Mouse (Mus musculus) embryonic facial prominence, embryonic 15.5 days (tissue): ENCODE measurements around the gene Tvp23a. TPM values are rescaled to one million over a fixed set of nuclear protein-coding genes. Genes with fewer than 3 reads are reported as not detected.

Experiments
- ATAC-seq: fragments of 200-750 bp; cut with Nextera tagmentation; 2 replicates; pipeline ENCODE4 v1.8.0; 2017; ENCODE audit warnings: low read depth, moderate TSS enrichment; ENCODE audit not compliant: insufficient number of reproducible peaks, low FRiP score, low TSS enrichment
- H3K27ac ChIP-seq: fragments of 300-500 bp; sonication (generic); replicated peaks from 2 replicates; pipeline ENCODE4 v1.5.1; 2015; ENCODE audit warnings: mild to moderate bottlenecking, inconsistent platforms
- H3K27me3 ChIP-seq: fragments of 300-500 bp; sonication (generic); 2 replicates; pipeline ENCODE4 v1.6.1; 2015; ENCODE audit warnings: inconsistent platforms
- H3K36me3 ChIP-seq: fragments of 300-500 bp; sonication (generic); 2 replicates; pipeline ENCODE4 v1.6.1; 2015; ENCODE audit warnings: mild to moderate bottlenecking, inconsistent platforms
- H3K4me1 ChIP-seq: fragments of 300-500 bp; sonication (generic); 2 replicates; pipeline ENCODE4 v1.6.1; 2015; ENCODE audit warnings: inconsistent platforms
- H3K4me2 ChIP-seq: fragments of 300-500 bp; sonication (generic); replicated peaks from 2 replicates; pipeline ENCODE4 v1.6.1; 2015; ENCODE audit warnings: mild to moderate bottlenecking, inconsistent platforms
- H3K4me3 ChIP-seq: fragments of 300-500 bp; sonication (generic); replicated peaks from 2 replicates; pipeline ENCODE4 v1.5.1; 2015; ENCODE audit warnings: mild to moderate bottlenecking, inconsistent platforms
- H3K9ac ChIP-seq: fragments of 300-500 bp; sonication (generic); 2 replicates; pipeline ENCODE4 v1.6.1; 2015; ENCODE audit warnings: inconsistent platforms
- H3K9me3 ChIP-seq: fragments of 300-500 bp; sonication (generic); replicated peaks from 2 replicates; pipeline ENCODE4 v1.6.1; 2016; ENCODE audit warnings: inconsistent platforms
- WGBS: fragments of 180-500 bp; shearing (Covaris S2); methylation state at CpG from one replicate; pipeline ENCODE4 v1.1.7; 2015; 5-methylcytosine and 5-hydroxymethylcytosine counted together
- polyA plus RNA-seq: library from polyadenylated mRNA; unstranded; fragments of >200 nt; fragmentation: Nextera tagmentation; extraction: Ambion mirVana; gene quantifications from 2 replicates; pipeline ENCODE4 v1.2.1, GENCODE M21; 2015

Tvp23a gene
- polyA plus RNA-seq, 1 experiment from 2014 or later = 17.5 TPM

DNA sequence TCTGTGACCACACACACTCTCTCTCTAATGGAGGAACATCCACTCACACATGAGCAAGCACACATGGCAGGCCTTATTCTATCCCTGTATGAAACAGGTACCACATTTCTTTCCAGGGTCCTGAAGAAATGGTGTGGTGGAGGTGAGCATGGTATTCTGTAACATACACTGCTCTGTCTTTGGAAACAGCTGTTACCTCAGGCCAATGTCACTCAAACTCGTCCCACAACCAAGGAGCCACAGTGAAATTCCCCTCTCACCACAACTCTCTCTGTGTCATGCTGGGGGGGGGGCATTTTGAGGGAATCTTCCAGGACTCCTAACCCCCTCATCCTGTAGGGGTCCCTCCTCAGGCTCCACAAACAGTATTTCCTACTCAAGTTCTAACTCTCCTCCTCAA is 15.3 kb downstream of the Tvp23a start:
- Histone ChIP-seq H3K36me3 (0 out of 2 replicates have a peak, but pooled peaks cover 4% of the 10 kb centered on the region), H3K4me3 (no peak overlapping the region), H3K9ac (no peak overlapping the region), H3K4me1 (no peaks in the 10 kb centered on the region), H3K9me3 (no peaks in the 10 kb centered on the region), H3K4me2 (no peak overlapping the region), H3K27me3 (no peaks in the 10 kb centered on the region), H3K27ac (no peak overlapping the region)
- no peak for ATAC-seq
- 54% methylated on average over 1 of the region's 1 CpGs for WGBS

DNA sequence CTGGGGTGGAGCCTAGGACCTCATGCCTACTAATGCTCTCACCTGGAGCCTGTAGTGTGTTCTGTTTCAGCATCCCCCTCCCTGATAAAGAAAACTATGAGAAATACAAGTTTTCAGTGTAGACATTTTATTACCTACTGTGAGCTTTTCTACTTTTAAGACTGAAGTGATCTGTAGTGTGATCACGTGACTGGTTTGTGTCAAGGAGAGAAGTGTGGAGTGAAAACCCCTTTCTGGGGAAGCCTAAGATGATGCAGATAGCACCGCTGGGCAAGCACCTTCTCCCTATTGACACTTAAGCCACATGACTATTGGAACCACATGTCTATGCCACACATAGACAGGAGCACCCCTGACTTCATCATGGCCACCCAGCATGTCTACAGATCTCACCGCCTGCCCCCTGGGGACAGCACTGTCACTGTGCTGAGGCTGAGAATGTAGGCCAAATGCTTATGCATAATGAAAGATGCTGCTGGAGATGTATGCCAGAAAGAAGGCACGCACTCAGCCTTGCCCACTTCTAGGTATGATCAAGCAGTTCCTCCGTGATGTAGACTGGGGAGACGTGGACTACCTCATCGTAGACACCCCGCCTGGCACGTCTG is 26.6 kb downstream of the Tvp23a start:
- no peaks in the 10 kb centered on the region for H3K9me3 ChIP-seq
- no peak for ATAC-seq
- H3K4me1 ChIP-seq = no peaks in the 10 kb centered on the region
- no peaks in the 10 kb centered on the region for H3K27me3 ChIP-seq
- H3K4me3 ChIP-seq = no peak overlapping the region
- H3K36me3 ChIP-seq = peaks cover 92% of the 10 kb centered on the region
- 93% methylated on average over 9 of the region's 9 CpGs for WGBS
- H3K27ac ChIP-seq = no peak overlapping the region
- no peak overlapping the region for H3K4me2 ChIP-seq
- no peak overlapping the region for H3K9ac ChIP-seq

DNA sequence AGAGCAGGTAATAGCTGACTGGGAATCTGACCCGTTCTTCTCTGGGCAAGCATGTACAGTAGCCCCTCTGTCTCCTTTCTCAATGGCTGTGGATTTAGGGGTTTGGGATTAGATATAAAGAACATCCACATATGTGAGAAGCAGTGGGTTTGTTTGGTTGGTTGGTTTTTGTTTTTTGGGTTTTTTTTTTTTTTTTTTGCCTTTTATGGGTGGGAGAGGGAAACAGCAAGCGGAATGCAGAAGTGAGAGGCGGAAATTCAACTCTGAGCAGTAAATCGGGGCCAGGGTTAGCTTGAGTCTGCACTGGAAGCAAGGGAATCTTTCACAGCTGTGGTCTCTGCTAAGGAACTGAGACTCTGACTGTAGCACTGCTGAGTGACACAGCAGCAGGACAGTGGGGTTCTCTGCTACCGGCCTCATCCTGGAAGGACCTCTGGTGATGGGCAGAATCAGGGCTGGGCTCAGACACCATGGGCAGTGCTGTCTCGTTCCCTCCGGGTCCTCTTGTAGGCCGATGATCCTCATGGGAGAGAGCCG is 29.4 kb downstream of the Tvp23a start:
- no peak overlapping the region for H3K9ac ChIP-seq
- no peaks in the 10 kb centered on the region for H3K27me3 ChIP-seq
- H3K4me2 ChIP-seq = no peak overlapping the region
- H3K4me1 ChIP-seq = peaks cover 3% of the 10 kb centered on the region
- H3K27ac ChIP-seq = no peak overlapping the region
- H3K36me3 ChIP-seq = peaks cover 92% of the 10 kb centered on the region
- H3K9me3 ChIP-seq = no peaks in the 10 kb centered on the region
- no peak for ATAC-seq
- WGBS = 89% methylated on average over 9 of the region's 9 CpGs
- no peak overlapping the region for H3K4me3 ChIP-seq

DNA sequence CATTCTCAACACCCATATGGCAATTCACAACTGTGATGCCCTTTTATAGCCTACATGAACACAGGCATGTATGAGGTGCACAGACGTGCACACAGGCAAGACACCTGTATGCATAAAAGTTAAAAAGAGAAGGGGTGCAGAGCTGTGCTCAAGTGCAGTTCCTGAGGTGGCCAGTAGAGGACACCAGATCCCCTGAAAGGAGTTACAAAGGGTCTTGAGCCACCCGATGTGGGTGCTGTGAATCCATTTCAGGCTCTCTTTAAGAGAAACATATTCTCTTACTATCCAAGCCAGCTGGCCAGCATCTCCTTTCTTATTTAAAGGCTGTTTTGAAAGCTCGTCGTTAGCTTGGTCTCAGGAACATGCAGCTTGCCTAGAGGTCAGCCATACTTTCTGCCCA is 30.3 kb downstream of the Tvp23a start:
- Histone ChIP-seq H3K9me3 (no peaks in the 10 kb centered on the region), H3K27me3 (no peaks in the 10 kb centered on the region), H3K27ac (no peak overlapping the region), H3K4me1 (peaks cover 9% of the 10 kb centered on the region), H3K9ac (no peak overlapping the region), H3K4me2 (no peak overlapping the region), H3K36me3 (peaks cover 83% of the 10 kb centered on the region), H3K4me3 (no peak overlapping the region)
- ATAC-seq = no peak
- 96% methylated on average over 4 of the region's 4 CpGs for WGBS

GRCm38 (mm10) chr16:10415976-10416375 is 31.2 kb downstream of the Tvp23a start:
- no peak overlapping the region for H3K27ac ChIP-seq
- ATAC-seq = no peak
- no peak overlapping the region for H3K9ac ChIP-seq
- peaks cover 74% of the 10 kb centered on the region for H3K36me3 ChIP-seq
- 73% methylated on average over 6 of the region's 6 CpGs for WGBS
- H3K4me1 ChIP-seq = peaks cover 9% of the 10 kb centered on the region
- no peak overlapping the region for H3K4me3 ChIP-seq
- H3K9me3 ChIP-seq = no peaks in the 10 kb centered on the region
- H3K4me2 ChIP-seq = no peak overlapping the region
- no peaks in the 10 kb centered on the region for H3K27me3 ChIP-seq

GRCm38 (mm10) chr16:10411764-10412746 is 35.1 kb downstream of the Tvp23a start, which contains the start of gene Nubp1:
Nubp1 (plus strand) TSS chr16:10411948.
- H3K4me2 ChIP-seq = peak within 1 kb of the TSS; percentile 75
- peak within 1 kb of the TSS; percentile 71 for H3K9ac ChIP-seq
- H3K27ac ChIP-seq = peak within 1 kb of the TSS; percentile 93
- no peaks in the 10 kb centered on the region for H3K9me3 ChIP-seq
- peaks cover 36% of the 10 kb centered on the region for H3K36me3 ChIP-seq
- 2% methylated on average over 56 of the region's 56 CpGs for WGBS
- peaks cover 9% of the 10 kb centered on the region for H3K4me1 ChIP-seq
- peak; percentile 95 for ATAC-seq
- H3K4me3 ChIP-seq = peak within 1 kb of the TSS; percentile 93
- no peaks in the 10 kb centered on the region for H3K27me3 ChIP-seq

DNA sequence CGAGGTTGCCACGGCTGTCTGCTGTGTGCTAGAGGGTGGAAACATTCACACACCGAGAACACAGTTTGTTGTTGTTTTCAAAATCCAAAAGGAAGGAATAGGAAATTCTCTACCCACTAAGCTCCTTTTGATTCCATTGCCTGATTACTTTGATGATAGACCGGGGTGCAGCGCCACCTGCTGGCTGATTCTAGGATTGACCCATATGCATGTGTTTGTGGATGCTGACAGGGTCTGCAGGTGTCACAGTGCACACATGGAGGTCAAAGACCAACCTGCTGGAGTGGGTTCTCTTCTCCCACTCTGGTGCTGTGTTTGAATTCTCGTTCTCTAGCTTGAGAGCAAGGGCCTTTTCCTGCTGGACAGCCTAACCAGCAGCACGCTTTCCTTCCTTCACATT is 48.0 kb downstream of the Tvp23a start:
- Histone ChIP-seq H3K4me3 (no peak overlapping the region), H3K4me1 (peaks cover 9% of the 10 kb centered on the region), H3K9ac (no peak overlapping the region), H3K4me2 (no peak overlapping the region), H3K9me3 (no peaks in the 10 kb centered on the region), H3K27ac (no peak overlapping the region), H3K36me3 (no peaks in the 10 kb centered on the region), H3K27me3 (peaks cover 9% of the 10 kb centered on the region)
- ATAC-seq = no peak
- 27% methylated on average over 7 of the region's 7 CpGs for WGBS

DNA sequence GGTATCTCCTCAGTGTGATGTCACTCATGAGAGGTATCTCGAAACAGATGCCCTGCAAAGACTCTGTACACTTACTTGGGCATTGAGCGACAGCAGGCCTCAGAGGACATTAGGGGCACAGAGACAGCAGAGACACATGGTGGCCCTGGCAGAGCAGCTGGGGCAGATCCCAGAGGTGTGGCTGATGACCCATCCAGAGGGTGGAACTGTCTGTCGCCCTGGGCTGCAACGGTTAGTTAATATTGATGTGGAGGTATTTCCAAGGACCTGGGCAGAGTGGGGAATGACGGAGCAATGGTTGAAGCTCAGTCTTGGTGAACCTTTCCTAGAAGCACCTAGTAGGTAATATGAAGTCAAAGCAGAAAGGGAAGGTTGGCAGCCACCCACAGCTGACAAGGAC is 48.4 kb downstream of the Tvp23a start:
- 63% methylated on average over 5 of the region's 5 CpGs for WGBS
- ATAC-seq = no peak
- Histone ChIP-seq H3K36me3 (no peaks in the 10 kb centered on the region), H3K9me3 (no peaks in the 10 kb centered on the region), H3K27me3 (peaks cover 9% of the 10 kb centered on the region), H3K4me1 (peaks cover 9% of the 10 kb centered on the region), H3K4me2 (no peak overlapping the region), H3K4me3 (no peak overlapping the region), H3K9ac (no peak overlapping the region), H3K27ac (no peak overlapping the region)

GRCm38 (mm10) chr16:10394699-10395540 is 52.2 kb downstream of the Tvp23a start, which contains the start of gene Tekt5:
Tekt5 (minus strand) TSS chr16:10395490.
- H3K4me2 ChIP-seq = peak within 1 kb of the TSS; percentile 52
- H3K4me1 ChIP-seq = peaks cover 9% of the 10 kb centered on the region
- H3K9me3 ChIP-seq = no peaks in the 10 kb centered on the region
- WGBS = 6% methylated on average over 37 of the region's 37 CpGs
- H3K27me3 ChIP-seq = peaks cover 9% of the 10 kb centered on the region
- no peak; the same call in 1 of the 2 replicates for ATAC-seq
- no peaks in the 10 kb centered on the region for H3K36me3 ChIP-seq
- no peak within 1 kb of the TSS for H3K9ac ChIP-seq
- no peak within 1 kb of the TSS for H3K27ac ChIP-seq
- peak within 1 kb of the TSS; percentile 34 for H3K4me3 ChIP-seq

GRCm38 (mm10) chr16:10392587-10392986 is 54.6 kb downstream of the Tvp23a start:
- WGBS = 73% methylated on average over 9 of the region's 9 CpGs
- ATAC-seq = no peak
- H3K9ac ChIP-seq = no peak overlapping the region

More at GRCm38 (mm10) chr16:10392587-10392986, 54.6 kb downstream of the Tvp23a start:
- no peaks in the 10 kb centered on the region for H3K9me3 ChIP-seq
- H3K4me1 ChIP-seq = peaks cover 9% of the 10 kb centered on the region
- H3K4me2 ChIP-seq = no peak overlapping the region
- no peak overlapping the region for H3K4me3 ChIP-seq
- H3K27me3 ChIP-seq = peaks cover 9% of the 10 kb centered on the region
- H3K36me3 ChIP-seq = no peaks in the 10 kb centered on the region
- H3K27ac ChIP-seq = no peak overlapping the region
